Comparison of ENCODE assay signal across 17 mouse cellular contexts in genomic region chr2:156664993-156665518, GRCm38 (mm10). TPM values are rescaled to one million over a fixed set of nuclear protein-coding genes. Genes with fewer than 3 reads are reported as not detected.
DNase-seq lines count a peak whose midpoint lies in the region; ATAC-seq and TF ChIP-seq lines count a peak whose summit lies in the region.
"Had no signal": no experiment of that assay in that cellular context is flagged by ENCODE, and none has a peak within 500 bp of the region (broad histone marks: within the 10 kb centered on the region; RNA-seq: fewer than 3 reads in every experiment).

No protein-coding gene starts in this region.

- peaks cover 4% of the 10 kb centered on the region for H3K4me1 ChIP-seq in hindbrain, embryonic 14.5 days (replicated peaks; ENCODE audit: control insufficient read depth, insufficient read depth, low read length)
- peaks cover 21% of the 10 kb centered on the region for H3K4me1 ChIP-seq in hindbrain, embryonic 10.5 days (replicated peaks)
- H3K4me1 ChIP-seq in lung, postnatal 0 days (ENCODE audit: insufficient read depth, low read depth, low read length), result no peaks in the 10 kb centered on the region
- H3K4me1 ChIP-seq in forebrain, postnatal 0 days (ENCODE audit: insufficient read depth), result peaks cover 34% of the 10 kb centered on the region

- H3K27me3 ChIP-seq in hindbrain, embryonic 14.5 days (ENCODE audit: control insufficient read depth, insufficient read depth, low read length), result no peaks in the 10 kb centered on the region
- H3K27me3 ChIP-seq in hindbrain, embryonic 10.5 days (ENCODE audit: insufficient read depth, poor library complexity, severe bottlenecking), result 0 out of 2 replicates have a peak, but pooled peaks cover 5% of the 10 kb centered on the region
- no peaks in the 10 kb centered on the region for H3K27me3 ChIP-seq in lung, postnatal 0 days (replicated peaks; ENCODE audit: insufficient read depth, low read length)
- H3K27me3 ChIP-seq in forebrain, postnatal 0 days (ENCODE audit: insufficient read depth, low read length), result no peaks in the 10 kb centered on the region
- H3K27me3 ChIP-seq: neural tube, embryonic 12.5 days had no signal

- DNase-seq in hindbrain, embryonic 14.5 days (ENCODE audit: low spot score), result no peak
- DNase-seq in hindbrain, embryonic 10.5 days (ENCODE audit: low spot score), result no peak
- no peak for DNase-seq in lung, postnatal 0 days (ENCODE audit: low spot score)
- no peak for DNase-seq in lung, postnatal 25 days (ENCODE audit: low spot score)
- DNase-seq in forebrain, postnatal 0 days, result peak; percentile 31
- peak; percentile 69 for DNase-seq in right cerebral cortex, postnatal 25 days
- DNase-seq in urinary bladder, postnatal 25 days (ENCODE audit: low spot score), result no peak
- no peak for DNase-seq in heart, postnatal 4 days
- DNase-seq: adrenal gland, postnatal 14 days; B cell, adult 2 months; heart, adult 2 months; kidney, adult 9 months; lung, postnatal 4 days; retina, postnatal 1 day had no signal

- H3K9ac ChIP-seq in hindbrain, embryonic 14.5 days, result no peak overlapping the region
- no peak overlapping the region for H3K9ac ChIP-seq in lung, postnatal 0 days (replicated peaks; ENCODE audit: low read depth)
- H3K9ac ChIP-seq in forebrain, postnatal 0 days, result no peak overlapping the region
- H3K9ac ChIP-seq: limb, embryonic 13.5 days; neural tube, embryonic 12.5 days had no signal

- TF ChIP-seq EP300 in lung, postnatal 0 days (IDR thresholded peaks at IDR 0.05), result no peak

- H3K27ac ChIP-seq in hindbrain, embryonic 14.5 days, result no peak overlapping the region
- H3K27ac ChIP-seq in hindbrain, embryonic 10.5 days, result no peak overlapping the region
- no peak overlapping the region for H3K27ac ChIP-seq in lung, postnatal 0 days (ENCODE audit: low read length)
- peak overlapping the region; percentile 70 for H3K27ac ChIP-seq in forebrain, postnatal 0 days (ENCODE audit: low read depth, low read length)
- H3K27ac ChIP-seq: heart, adult 2 months; limb, embryonic 13.5 days; neural tube, embryonic 12.5 days had no signal

- TF ChIP-seq CTCF in lung, postnatal 0 days (IDR thresholded peaks at IDR 0.05), result no peak
- no peak for TF ChIP-seq CTCF in forebrain, postnatal 0 days (IDR thresholded peaks at IDR 0.05; ENCODE audit: low read depth)

- no peaks in the 10 kb centered on the region for H3K9me3 ChIP-seq in hindbrain, embryonic 14.5 days (ENCODE audit: control insufficient read depth, low read length)
- H3K9me3 ChIP-seq in hindbrain, embryonic 10.5 days, result no peaks in the 10 kb centered on the region
- no peaks in the 10 kb centered on the region for H3K9me3 ChIP-seq in lung, postnatal 0 days (ENCODE audit: low read length)
- H3K9me3 ChIP-seq in forebrain, postnatal 0 days (ENCODE audit: low read length), result no peaks in the 10 kb centered on the region
- H3K9me3 ChIP-seq: limb, embryonic 13.5 days; neural tube, embryonic 12.5 days had no signal

- WGBS in hindbrain, embryonic 14.5 days, result 66% methylated on average over 8 of the region's 8 CpGs
- 77% methylated on average over 8 of the region's 8 CpGs for WGBS in hindbrain, embryonic 10.5 days
- 54% methylated on average over 8 of the region's 8 CpGs for WGBS in lung, postnatal 0 days
- WGBS in forebrain, postnatal 0 days, result 45% methylated on average over 8 of the region's 8 CpGs

- H3K4me3 ChIP-seq in hindbrain, embryonic 14.5 days (replicated peaks; ENCODE audit: low read length), result no peak overlapping the region
- H3K4me3 ChIP-seq in hindbrain, embryonic 10.5 days, result no peak overlapping the region
- no peak overlapping the region for H3K4me3 ChIP-seq in lung, postnatal 0 days (ENCODE audit: low read depth, low read length)
- no peak overlapping the region for H3K4me3 ChIP-seq in forebrain, postnatal 0 days (ENCODE audit: low read depth, low read length)
- H3K4me3 ChIP-seq: heart, adult 2 months; limb, embryonic 13.5 days; neural tube, embryonic 12.5 days had no signal

- ATAC-seq in hindbrain, embryonic 14.5 days (ENCODE audit: low FRiP score), result 0 out of 2 replicates have a peak, but pooled peaks have one; percentile 29
- peak; percentile 48; the same call in 1 of the 2 replicates for ATAC-seq in lung, postnatal 0 days
- no peak for ATAC-seq in forebrain, postnatal 0 days
- ATAC-seq: midbrain, embryonic 16.5 days had no signal

- no peaks in the 10 kb centered on the region for H3K36me3 ChIP-seq in hindbrain, embryonic 14.5 days (replicated peaks; ENCODE audit: control insufficient read depth, insufficient read depth)
- H3K36me3 ChIP-seq in hindbrain, embryonic 10.5 days, result no peaks in the 10 kb centered on the region
- no peaks in the 10 kb centered on the region for H3K36me3 ChIP-seq in lung, postnatal 0 days (ENCODE audit: insufficient read depth, low read length)
- H3K36me3 ChIP-seq in forebrain, postnatal 0 days (ENCODE audit: insufficient read depth), result no peaks in the 10 kb centered on the region
- H3K36me3 ChIP-seq: limb, embryonic 13.5 days; neural tube, embryonic 12.5 days had no signal

- no peak overlapping the region for H3K4me2 ChIP-seq in hindbrain, embryonic 14.5 days (replicated peaks)
- no peak overlapping the region for H3K4me2 ChIP-seq in lung, postnatal 0 days (replicated peaks; ENCODE audit: low read depth, low read length)
- no peak overlapping the region for H3K4me2 ChIP-seq in forebrain, postnatal 0 days (ENCODE audit: low read depth)
- H3K4me2 ChIP-seq: limb, embryonic 13.5 days; neural tube, embryonic 12.5 days had no signal

RNA-seq across cellular contexts. Expression of gene Dlgap4, which starts 51.6 kb away (rescaled TPM):
- polyA plus RNA-seq in hindbrain, embryonic 14.5 days (2014; fragmentation: Nextera tagmentation; extraction: Ambion mirVana), result 220 and 221 TPM in 2 replicates
- 133 and 197 TPM in 2 replicates for polyA plus RNA-seq in hindbrain, embryonic 10.5 days (2016; fragmentation: Nextera tagmentation; extraction: Ambion mirVana)
- polyA plus RNA-seq in lung, postnatal 0 days (2015; fragmentation: Nextera tagmentation; extraction: Ambion mirVana), result 70.3 and 74.0 TPM in 2 replicates
- total RNA-seq in forebrain, postnatal 0 days (2014; rRNA removed), result 218 and 235 TPM in 2 replicates
- polyA plus RNA-seq in forebrain, postnatal 0 days (2015; fragmentation: Nextera tagmentation; extraction: Ambion mirVana), result 327 and 354 TPM in 2 replicates
- 10 to 100 TPM; 57.1 to 58.3 TPM for total RNA-seq in heart, postnatal 4 days (2021)

Comparison
In these comparisons a context has a peak if more than half of its experiments do, and no peak if none do; other contexts are left out.
1. DNase-seq: peak in forebrain, postnatal 0 days (single experiment) and right cerebral cortex, postnatal 25 days (single experiment); none in hindbrain, embryonic 14.5 days (single experiment), hindbrain, embryonic 10.5 days (single experiment), lung, postnatal 0 days (single experiment), lung, postnatal 25 days (single experiment), urinary bladder, postnatal 25 days (single experiment) and heart, postnatal 4 days (single experiment).